Mouse (Mus musculus) central nervous system, embryonic 14 days (tissue): ENCODE data around the gene Nudt19. TPM values are rescaled to one million over a fixed set of nuclear protein-coding genes. Genes with fewer than 3 reads are reported as not detected.

ENCODE experiments used
- polyA plus RNA-seq: library from polyadenylated mRNA; depleted of rRNA; stranded (reverse); fragments of >200 nt; gene quantifications from 2 replicates; pipeline ENCODE4 v1.2.3, GENCODE M21; 2012; rRNA removed

The Nudt19 gene
- polyA plus RNA-seq: 47.6 and 49.7 TPM in 2 replicates

DNA sequence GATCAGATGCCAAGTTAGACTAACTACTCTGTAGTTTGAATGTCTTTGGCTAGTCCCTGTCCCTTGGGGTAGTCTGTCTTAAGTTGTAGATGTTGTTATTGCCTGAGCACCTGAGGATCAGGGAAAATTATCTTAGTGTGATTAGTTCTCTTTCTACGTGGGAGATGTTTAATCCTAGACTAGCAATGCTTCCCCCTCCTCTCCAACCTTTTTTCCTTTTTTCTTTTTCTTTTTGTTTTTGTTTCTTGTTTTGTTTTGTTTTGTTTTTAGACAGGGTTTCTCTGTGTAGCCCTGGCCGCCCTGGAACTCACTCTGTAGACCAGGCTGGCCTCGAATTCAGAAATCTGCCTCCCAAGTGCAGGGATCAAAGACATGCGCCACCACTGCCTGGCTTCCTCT is at the start of gene Nudt19:
Nudt19 (minus strand) TSS at position 100 of the 399 bp plus-strand sequence.

DNA sequence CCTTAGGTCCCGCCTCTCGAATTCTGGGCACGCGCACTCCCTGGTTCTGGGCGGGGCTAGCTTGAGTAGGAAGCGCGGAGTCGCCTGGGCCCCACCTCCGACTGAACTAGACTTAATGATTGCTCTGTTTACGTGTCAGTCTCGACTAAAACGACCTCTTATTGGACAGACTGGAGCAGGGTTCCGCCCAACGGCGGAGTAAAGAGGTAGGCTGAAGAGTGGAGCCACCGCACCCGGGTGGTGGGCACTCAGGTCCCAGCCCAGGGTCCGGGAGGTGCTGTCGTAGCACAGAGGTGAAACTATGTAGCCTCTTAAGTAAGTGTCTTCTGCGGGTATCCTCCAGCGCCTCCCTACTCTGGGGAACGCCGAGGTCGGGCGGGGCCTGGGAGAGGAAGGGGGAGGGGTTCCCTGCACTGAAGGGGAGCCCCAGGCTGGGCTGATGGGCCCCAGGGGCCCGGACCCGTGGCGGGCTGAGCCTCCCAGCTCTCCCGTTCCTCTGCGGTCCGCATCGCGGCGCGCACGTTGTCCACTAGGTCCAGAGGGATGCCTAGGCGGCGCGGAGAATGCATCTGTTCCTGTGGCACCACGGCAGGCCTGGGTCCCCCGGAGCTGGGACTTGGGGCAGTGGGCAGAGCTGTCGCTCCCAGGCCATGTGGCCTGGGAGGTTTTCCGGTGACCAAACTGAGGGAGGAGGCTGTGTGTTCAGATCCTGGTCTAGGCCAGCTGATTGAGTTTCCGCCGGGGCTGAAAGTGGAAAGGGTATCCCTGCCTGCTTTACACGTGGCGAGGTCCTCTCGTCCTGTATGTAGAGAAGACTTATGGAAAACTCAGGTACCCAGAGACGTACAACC is 30.2 kb upstream of the Nudt19 start, which contains the start of gene Ankrd27:
Ankrd27 (plus strand) TSS at position 190 of the 851 bp plus-strand sequence.

DNA sequence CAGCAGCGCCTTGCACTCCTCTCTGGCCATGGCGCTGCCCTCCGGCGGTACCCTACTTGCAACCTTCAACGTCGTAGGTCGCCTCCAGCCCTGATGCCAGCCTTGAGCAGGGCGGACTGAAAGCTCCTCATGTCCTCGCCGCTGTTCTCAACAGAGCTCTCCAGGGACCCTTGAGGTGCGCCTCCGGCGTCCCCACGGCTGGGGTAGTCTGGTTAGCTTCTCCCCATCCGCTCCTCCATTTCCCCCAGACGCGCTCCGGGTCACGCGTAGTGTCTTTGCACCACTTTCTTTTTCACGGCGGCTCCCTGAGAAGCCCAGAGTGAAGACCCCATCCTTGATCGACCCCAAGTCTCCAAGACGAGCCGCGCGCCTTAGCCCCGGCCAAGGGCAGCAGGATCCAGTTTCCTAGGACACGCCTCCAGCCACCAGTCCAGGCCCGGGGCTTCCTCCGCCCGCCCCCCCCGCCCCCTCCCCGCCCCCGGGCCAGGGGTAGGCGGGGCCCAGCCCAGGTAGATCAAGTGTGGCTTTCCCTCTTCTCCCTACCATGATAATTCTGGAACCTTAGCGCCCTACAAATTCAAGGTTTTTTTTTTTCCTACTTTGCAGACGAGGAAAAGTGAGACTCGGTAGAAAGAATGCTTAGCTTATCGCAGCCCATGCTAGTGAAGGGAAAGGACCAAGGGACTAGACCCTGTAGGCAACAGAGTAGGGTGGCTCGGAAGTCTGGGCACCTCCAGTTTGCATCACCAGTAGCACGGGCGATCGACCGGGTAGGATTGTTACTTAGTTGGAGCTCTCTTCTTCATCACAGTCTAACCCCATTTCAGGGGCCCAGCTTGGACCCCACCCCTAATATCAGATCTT is 29.3 kb upstream of the Nudt19 start, which contains the start of gene Rgs9bp:
Rgs9bp (minus strand) TSS at position 392 of the 864 bp plus-strand sequence.

DNA sequence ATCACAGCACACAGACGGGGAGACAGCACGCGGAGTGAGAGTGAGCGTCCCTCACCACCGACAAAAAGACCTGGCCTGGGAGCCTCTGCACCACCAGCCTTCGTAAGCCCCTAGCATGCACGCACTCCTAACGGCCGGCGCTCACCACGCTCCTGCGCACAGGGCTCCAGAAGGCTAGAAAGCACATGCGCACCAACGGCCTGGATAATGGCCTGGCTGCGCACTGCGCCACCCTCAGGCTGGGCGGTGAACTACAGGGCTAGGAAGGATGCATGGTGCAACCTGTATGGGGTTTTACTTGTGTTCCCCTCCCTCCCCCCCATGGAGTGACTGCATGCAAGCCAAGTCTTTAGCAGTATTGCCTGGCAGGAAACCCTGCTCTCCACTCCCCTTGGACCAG is 18.5 kb downstream of the Nudt19 start, which contains the start of gene Tdrd12:
Tdrd12 (minus strand) TSS at position 184 of the 400 bp plus-strand sequence.

Other genes with a start within 250 kb of the Nudt19 start
- 16.8 and 18.1 TPM in 2 replicates for gene Gpatch1, start 237.9 kb downstream of the Nudt19 start, polyA plus RNA-seq
- gene Rhpn2, start 222.1 kb downstream of the Nudt19 start, polyA plus RNA-seq: 1.6 and 2.4 TPM in 2 replicates
- 6.9 and 7.5 TPM in 2 replicates for gene Faap24, start 159.5 kb downstream of the Nudt19 start, polyA plus RNA-seq
- 34.6 and 37.7 TPM in 2 replicates for gene Cep89, start 159.3 kb downstream of the Nudt19 start, polyA plus RNA-seq
- gene Slc7a9, start 107.5 kb downstream of the Nudt19 start, polyA plus RNA-seq: 0.07 and 0.21 TPM in 2 replicates
- 0.25 and 0.31 TPM in 2 replicates for gene Tdrd12, start 18.6 kb downstream of the Nudt19 start, polyA plus RNA-seq
- gene Rgs9bp, start 29.3 kb upstream of the Nudt19 start, polyA plus RNA-seq: 0.23 and 0.26 TPM in 2 replicates
- 30.1 and 30.4 TPM in 2 replicates for gene Ankrd27, start 29.9 kb upstream of the Nudt19 start, polyA plus RNA-seq
- gene Pdcd5, start 91.2 kb upstream of the Nudt19 start, polyA plus RNA-seq: 217 and 222 TPM in 2 replicates
- gene Dpy19l3, start 198.2 kb upstream of the Nudt19 start, polyA plus RNA-seq: 20.4 and 23.1 TPM in 2 replicates
- gene Zfp507, start 246.7 kb upstream of the Nudt19 start, polyA plus RNA-seq: 18.7 TPM in 2 replicates